Mouse (Mus musculus) lung, embryonic 14.5 days (tissue): Measurements from ENCODE around the gene Notch2. TPM values are rescaled to one million over a fixed set of nuclear protein-coding genes. Genes with fewer than 3 reads are reported as not detected.
"Not testable (repeated sequence)": the region's sequence is repeated elsewhere in the genome, so short reads cannot be mapped to it uniquely, and the experiment has no call there.

Experiments
- ATAC-seq: fragments of 200-750 bp; cut with Nextera tagmentation; 2 replicates; pipeline ENCODE4 v1.8.0; 2017; ENCODE audit warnings: mild to moderate bottlenecking, moderate TSS enrichment, moderate library complexity; ENCODE audit not compliant: insufficient read depth
- DNase-seq: peaks from one replicate; pipeline ENCODE4 v3.0.0-alpha.2; 2015
- H3K27ac ChIP-seq: fragments of 300-500 bp; sonication (generic); 2 replicates; pipeline ENCODE4 v1.5.1; 2014; ENCODE audit warnings: low read depth, mild to moderate bottlenecking, moderate library complexity
- H3K27me3 ChIP-seq: fragments of 300-500 bp; sonication (generic); 2 replicates; pipeline ENCODE4 v1.6.1; 2014; ENCODE audit warnings: low read length, control low read depth; ENCODE audit not compliant: insufficient read depth
- H3K36me3 ChIP-seq: fragments of 300-500 bp; sonication (generic); 2 replicates; pipeline ENCODE4 v1.6.1; 2014; ENCODE audit warnings: control low read depth; ENCODE audit not compliant: insufficient read depth
- H3K4me1 ChIP-seq: fragments of 300-500 bp; sonication (generic); 2 replicates; pipeline ENCODE4 v1.6.1; 2014; ENCODE audit warnings: antibody characterized with exemption, control low read depth; ENCODE audit not compliant: insufficient read depth
- H3K4me2 ChIP-seq: fragments of 300-500 bp; sonication (generic); 2 replicates; pipeline ENCODE4 v1.6.1; 2014; ENCODE audit warnings: mild to moderate bottlenecking
- H3K4me3 ChIP-seq: fragments of 300-500 bp; sonication (generic); 2 replicates; pipeline ENCODE4 v1.5.1; 2014; ENCODE audit warnings: low read depth, low read length
- H3K9ac ChIP-seq: fragments of 300-500 bp; sonication (generic); 2 replicates; pipeline ENCODE4 v1.6.1; 2014
- H3K9me3 ChIP-seq: fragments of 300-500 bp; sonication (generic); 2 replicates; pipeline ENCODE4 v1.6.1; 2016; ENCODE audit warnings: low read depth, low read length, control low read depth
- CTCF ChIP-seq: IDR thresholded peaks from 2 replicates; pipeline ENCODE4 v1.5.1; 2016; ENCODE audit warnings: antibody characterized with exemption, low read depth
- WGBS: fragments of 180-500 bp; shearing (Covaris S2); extraction: QIAGEN DNeasy Blood & Tissue Kit; methylation state at CpG from one replicate; pipeline ENCODE4 v1.1.7; 2014; 5-methylcytosine and 5-hydroxymethylcytosine counted together
- polyA plus RNA-seq: library from polyadenylated mRNA; unstranded; fragments of >200 nt; fragmentation: Nextera tagmentation; extraction: Ambion mirVana; gene quantifications from 2 replicates; pipeline ENCODE4 v1.2.1, GENCODE M21; 2014

Notch2 gene
- polyA plus RNA-seq, 1 experiment from 2014 or later = 43.8 TPM

GRCm38 (mm10) chr3:98108416-98108815 lies 95.1 kb downstream of the Notch2 start:
- DNase-seq = no peak
- H3K27ac ChIP-seq = peak overlapping the region; percentile 52
- TF ChIP-seq CTCF = no peak

GRCm38 (mm10) chr3:98108866-98109265 lies 95.5 kb downstream of the Notch2 start:
- Histone ChIP-seq H3K27me3 (no peaks in the 10 kb centered on the region), H3K4me3 (no peak overlapping the region), H3K4me1 (no peaks in the 10 kb centered on the region), H3K9me3 (no peaks in the 10 kb centered on the region), H3K36me3 (peaks cover 89% of the 10 kb centered on the region), H3K9ac (no peak overlapping the region), H3K4me2 (no peak overlapping the region), H3K27ac (peak overlapping the region; percentile 52)
- WGBS = 63% methylated on average over 3 of the region's 3 CpGs
- no peak for DNase-seq
- ATAC-seq = no peak
- no peak for TF ChIP-seq CTCF

More at GRCm38 (mm10) chr3:98108416-98108815, 95.1 kb downstream of the Notch2 start:
- WGBS = 47% methylated on average over 4 of the region's 4 CpGs
- no peak overlapping the region for H3K9ac ChIP-seq
- no peaks in the 10 kb centered on the region for H3K4me1 ChIP-seq
- no peaks in the 10 kb centered on the region for H3K27me3 ChIP-seq
- H3K4me2 ChIP-seq = no peak overlapping the region
- peaks cover 89% of the 10 kb centered on the region for H3K36me3 ChIP-seq
- ATAC-seq = no peak
- H3K9me3 ChIP-seq = no peaks in the 10 kb centered on the region
- H3K4me3 ChIP-seq = no peak overlapping the region

GRCm38 (mm10) chr3:98110610-98111009 lies 97.3 kb downstream of the Notch2 start:
- no peaks in the 10 kb centered on the region for H3K4me1 ChIP-seq
- no peaks in the 10 kb centered on the region for H3K9me3 ChIP-seq
- TF ChIP-seq CTCF = no peak
- no peak for ATAC-seq
- H3K27me3 ChIP-seq = no peaks in the 10 kb centered on the region
- H3K4me3 ChIP-seq = no peak overlapping the region
- H3K27ac ChIP-seq = no peak overlapping the region
- no peak overlapping the region for H3K9ac ChIP-seq
- H3K4me2 ChIP-seq = no peak overlapping the region
- DNase-seq = no peak
- peaks cover 86% of the 10 kb centered on the region for H3K36me3 ChIP-seq
- WGBS = 89% methylated on average over 4 of the region's 4 CpGs

GRCm38 (mm10) chr3:98118252-98118651 lies 104.9 kb downstream of the Notch2 start:
- Histone ChIP-seq H3K4me3 (no peak overlapping the region), H3K4me2 (no peak overlapping the region), H3K4me1 (no peaks in the 10 kb centered on the region), H3K27me3 (no peaks in the 10 kb centered on the region), H3K36me3 (peaks cover 86% of the 10 kb centered on the region), H3K9me3 (no peaks in the 10 kb centered on the region), H3K27ac (no peak overlapping the region), H3K9ac (no peak overlapping the region)
- no peak for DNase-seq
- 86% methylated on average over 3 of the region's 3 CpGs for WGBS
- no peak for TF ChIP-seq CTCF
- ATAC-seq = no peak

- Histone ChIP-seq H3K4me2 (no peak overlapping the region), H3K4me1 (no peaks in the 10 kb centered on the region), H3K36me3 (peaks cover 86% of the 10 kb centered on the region), H3K4me3 (no peak overlapping the region), H3K9me3 (no peaks in the 10 kb centered on the region), H3K27me3 (no peaks in the 10 kb centered on the region), H3K9ac (no peak overlapping the region), H3K27ac (no peak overlapping the region)
- no peak for ATAC-seq
- no peak for TF ChIP-seq CTCF
- WGBS = 74% methylated on average over 6 of the region's 6 CpGs
- DNase-seq = no peak
These were observed 106.0 kb downstream of the Notch2 start for GRCm38 (mm10) chr3:98119338-98119737.

GRCm38 (mm10) chr3:98120884-98121283 lies 107.6 kb downstream of the Notch2 start:
- Histone ChIP-seq H3K4me3 (no peak overlapping the region), H3K27me3 (no peaks in the 10 kb centered on the region), H3K9ac (no peak overlapping the region), H3K27ac (no peak overlapping the region), H3K4me2 (no peak overlapping the region), H3K4me1 (no peaks in the 10 kb centered on the region), H3K36me3 (peaks cover 89% of the 10 kb centered on the region), H3K9me3 (no peaks in the 10 kb centered on the region)
- no peak for TF ChIP-seq CTCF
- ATAC-seq (no peak), DNase-seq (no peak)
- 65% methylated on average over 6 of the region's 6 CpGs for WGBS

- Histone ChIP-seq H3K9me3 (no peaks in the 10 kb centered on the region), H3K27ac (no peak overlapping the region), H3K4me3 (no peak overlapping the region), H3K4me1 (no peaks in the 10 kb centered on the region), H3K4me2 (no peak overlapping the region), H3K9ac (no peak overlapping the region), H3K36me3 (peaks cover 92% of the 10 kb centered on the region), H3K27me3 (no peaks in the 10 kb centered on the region)
- no peak for DNase-seq
- no peak for TF ChIP-seq CTCF
- WGBS = 90% methylated on average over 2 of the region's 2 CpGs
- no peak for ATAC-seq
These were observed 114.4 kb downstream of the Notch2 start for GRCm38 (mm10) chr3:98127775-98128174.

GRCm38 (mm10) chr3:98128716-98129115 lies 115.4 kb downstream of the Notch2 start:
- H3K9me3 ChIP-seq = no peaks in the 10 kb centered on the region
- H3K4me2 ChIP-seq = no peak overlapping the region
- WGBS = 64% methylated on average over 5 of the region's 5 CpGs
- no peak for ATAC-seq
- H3K27ac ChIP-seq = no peak overlapping the region
- H3K4me3 ChIP-seq = no peak overlapping the region
- TF ChIP-seq CTCF = no peak
- no peaks in the 10 kb centered on the region for H3K4me1 ChIP-seq
- no peaks in the 10 kb centered on the region for H3K27me3 ChIP-seq
- H3K9ac ChIP-seq = no peak overlapping the region
- DNase-seq = no peak
- H3K36me3 ChIP-seq = peaks cover 92% of the 10 kb centered on the region

GRCm38 (mm10) chr3:98132140-98132539 lies 118.8 kb downstream of the Notch2 start:
- not testable (repeated sequence) for ATAC-seq, H3K27me3 ChIP-seq, DNase-seq, H3K9me3 ChIP-seq, H3K4me2 ChIP-seq, H3K4me3 ChIP-seq, H3K9ac ChIP-seq, H3K27ac ChIP-seq, H3K4me1 ChIP-seq
- 94% methylated on average over 4 of the region's 4 CpGs for WGBS
- peaks cover 89% of the 10 kb centered on the region for H3K36me3 ChIP-seq
